Mouse (Mus musculus) midbrain, embryonic 11.5 days (tissue): ENCODE measurements around the gene Hist1h3i. TPM values are rescaled to one million over a fixed set of nuclear protein-coding genes. Genes with fewer than 3 reads are reported as not detected.
"Not testable (repeated sequence)": the region's sequence is repeated elsewhere in the genome, so short reads cannot be mapped to it uniquely, and the experiment has no call there.

ENCODE experiments used
- ATAC-seq: fragments of 200-750 bp; cut with Nextera tagmentation; 2 replicates; pipeline ENCODE4 v1.8.0; 2017; ENCODE audit warnings: moderate TSS enrichment, moderate library complexity; ENCODE audit not compliant: low FRiP score
- DNase-seq: peaks from one replicate; pipeline ENCODE4 v3.0.0; 2015; ENCODE audit warnings: low spot score; ENCODE audit errors: missing footprints
- H3K27ac ChIP-seq: fragments of 300-500 bp; sonication (generic); 2 replicates; pipeline ENCODE4 v1.5.1; 2014; ENCODE audit warnings: low read depth, low read length
- H3K27me3 ChIP-seq: fragments of 300-500 bp; sonication (generic); 2 replicates; pipeline ENCODE4 v1.6.1; 2014; ENCODE audit warnings: mild to moderate bottlenecking, low read length, moderate library complexity, mixed read lengths; ENCODE audit not compliant: control insufficient read depth, insufficient read depth
- H3K36me3 ChIP-seq: fragments of 300-500 bp; sonication (generic); 2 replicates; pipeline ENCODE4 v1.6.1; 2014; ENCODE audit warnings: mild to moderate bottlenecking, low read length, moderate library complexity, mixed read lengths; ENCODE audit not compliant: control insufficient read depth, insufficient read depth
- H3K4me1 ChIP-seq: fragments of 300-500 bp; sonication (generic); 2 replicates; pipeline ENCODE4 v1.6.1; 2014; ENCODE audit warnings: low read length; ENCODE audit not compliant: control insufficient read depth, insufficient read depth
- H3K4me2 ChIP-seq: fragments of 300-500 bp; sonication (generic); 2 replicates; pipeline ENCODE4 v1.6.1; 2014; ENCODE audit warnings: mild to moderate bottlenecking, moderate library complexity
- H3K4me3 ChIP-seq: fragments of 300-500 bp; sonication (generic); 2 replicates; pipeline ENCODE4 v1.5.1; 2014; ENCODE audit warnings: low read depth, low read length
- H3K9ac ChIP-seq: fragments of 300-500 bp; sonication (generic); 2 replicates; pipeline ENCODE4 v1.6.1; 2014; ENCODE audit warnings: low read length
- H3K9me3 ChIP-seq: fragments of 300-500 bp; sonication (generic); 2 replicates; pipeline ENCODE4 v1.6.1; 2016; ENCODE audit warnings: low read length; ENCODE audit not compliant: control insufficient read depth
- WGBS: fragments of 180-500 bp; shearing (Covaris S2); extraction: QIAGEN DNeasy Blood & Tissue Kit; methylation state at CpG from one replicate; pipeline ENCODE4 v1.1.7; 2014; 5-methylcytosine and 5-hydroxymethylcytosine counted together
- polyA plus RNA-seq: library from polyadenylated mRNA; unstranded; fragments of >200 nt; fragmentation: Nextera tagmentation; extraction: Ambion mirVana; gene quantifications from 2 replicates; pipeline ENCODE4 v1.2.1, GENCODE M21; 2014

Gene Hist1h3i
- polyA plus RNA-seq, 1 experiment from 2014 or later = 304 TPM

DNA sequence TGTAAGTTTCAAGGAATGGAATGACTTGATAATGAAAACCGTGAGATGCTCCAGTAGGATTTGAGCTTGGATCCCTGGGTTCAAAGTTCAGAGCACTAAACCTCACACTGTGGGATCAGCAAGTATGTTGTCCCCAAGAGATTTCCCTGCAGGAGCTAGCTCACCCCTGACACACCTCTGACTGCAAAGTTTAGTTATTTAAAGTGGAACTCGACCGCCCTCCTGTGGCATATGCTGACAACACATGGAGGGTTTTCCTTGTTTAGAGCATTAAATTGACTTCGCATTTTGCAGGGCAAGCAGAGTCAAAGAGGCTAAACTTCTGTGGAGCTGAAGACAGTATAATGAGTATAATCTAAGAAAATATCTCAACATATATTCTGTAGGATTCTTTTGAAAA, 19.9 kb upstream of the Hist1h3i start:
- not testable (repeated sequence) for H3K4me2 ChIP-seq, H3K4me3 ChIP-seq, H3K9me3 ChIP-seq, H3K36me3 ChIP-seq, DNase-seq, H3K27ac ChIP-seq, H3K9ac ChIP-seq, H3K4me1 ChIP-seq, H3K27me3 ChIP-seq
- ATAC-seq = peak; percentile 75; the same call in 1 of the 2 replicates
- no CpG with 5 or more reads among the region's 4 CpGs for WGBS

DNA sequence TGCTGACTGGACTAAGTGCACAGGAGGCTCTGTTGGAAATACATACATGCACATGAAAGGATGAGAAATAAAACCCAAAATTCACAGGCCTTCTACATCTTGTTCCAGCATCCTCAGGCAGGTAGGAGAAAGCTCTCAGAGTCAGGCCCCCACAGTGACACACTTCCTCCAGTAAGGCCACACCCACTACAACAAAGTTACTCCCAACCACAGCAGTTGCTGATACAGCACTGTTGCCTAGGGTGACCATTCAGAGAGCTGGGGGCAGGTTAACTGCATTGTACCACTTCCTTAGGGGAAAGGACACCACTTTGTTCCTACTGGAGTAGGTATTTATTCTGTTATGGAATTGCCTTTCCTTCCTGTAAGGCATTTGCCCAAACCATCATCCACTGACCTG, 14.0 kb upstream of the Hist1h3i start:
- not testable (repeated sequence) for H3K27ac ChIP-seq, H3K27me3 ChIP-seq, H3K4me3 ChIP-seq, H3K9me3 ChIP-seq, DNase-seq, H3K4me2 ChIP-seq, H3K36me3 ChIP-seq, H3K4me1 ChIP-seq, H3K9ac ChIP-seq, ATAC-seq

DNA sequence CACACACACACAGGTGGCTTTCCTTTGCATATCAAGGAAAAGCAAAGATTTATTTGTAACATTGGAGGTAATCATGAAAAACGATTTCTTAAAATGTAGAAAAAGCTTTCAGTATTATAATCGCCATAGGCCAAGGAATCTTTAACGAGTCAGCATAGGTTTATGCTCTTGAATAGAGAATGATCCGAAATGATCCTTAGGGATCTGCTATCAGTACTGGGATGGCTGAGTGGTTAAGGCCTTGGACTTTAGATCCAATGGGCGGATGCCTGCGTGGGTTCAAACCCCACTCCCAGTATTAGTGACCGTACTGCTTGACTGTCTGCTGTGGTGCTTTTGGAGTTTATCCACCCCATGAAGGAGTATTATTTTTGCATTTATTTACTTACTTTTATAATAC, 12.4 kb upstream of the Hist1h3i start:
- H3K4me1 ChIP-seq = peaks cover 5% of the 10 kb centered on the region; the same call in 1 of the 2 replicates
- 92% methylated on average over 7 of the region's 7 CpGs for WGBS
- no peak for DNase-seq

DNA sequence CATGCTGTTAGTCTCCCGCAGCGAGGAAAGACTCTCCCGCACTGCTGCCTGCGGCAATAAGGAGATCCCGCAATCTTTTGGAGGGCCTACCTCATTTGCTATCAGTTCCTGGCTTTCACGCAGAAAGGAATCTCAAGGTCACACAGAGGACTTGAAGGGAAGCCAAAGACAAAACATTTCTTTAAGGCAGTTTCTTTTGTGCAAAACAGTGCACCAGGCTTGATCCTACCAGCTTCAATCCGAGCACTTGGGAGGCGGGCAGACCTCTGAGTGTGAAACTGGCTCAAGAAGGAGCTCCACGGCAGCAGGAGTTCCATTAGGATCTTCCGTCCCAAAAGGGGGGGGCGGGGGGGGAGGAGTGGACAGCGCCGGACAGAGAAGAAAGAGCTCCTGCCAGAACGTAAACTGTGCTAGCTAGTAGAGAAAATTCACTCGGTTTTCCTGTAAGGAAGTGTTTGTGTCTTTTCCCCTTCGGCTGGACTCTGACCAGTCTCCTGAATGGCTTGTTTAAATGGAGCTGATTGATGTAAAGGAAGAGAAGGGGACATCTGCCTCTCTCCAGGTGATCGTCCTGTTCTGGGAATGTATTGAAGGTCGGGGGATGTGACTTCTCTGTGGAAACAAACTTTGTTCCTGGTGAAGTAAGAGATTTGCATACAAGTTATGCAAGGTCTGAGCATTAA, 7.6 kb upstream of the Hist1h3i start:
- Histone ChIP-seq H3K4me3 (peak overlapping the region; percentile 4; the same call in 1 of the 2 replicates), H3K27ac (no peak overlapping the region)
- 7% methylated on average over 18 of the region's 18 CpGs for WGBS

More for the DNA sequence above, 12.4 kb upstream of the Hist1h3i start:
- no peak overlapping the region for H3K27ac ChIP-seq
- no peaks in the 10 kb centered on the region for H3K9me3 ChIP-seq
- H3K4me2 ChIP-seq = no peak overlapping the region
- no peaks in the 10 kb centered on the region for H3K27me3 ChIP-seq
- no peak for ATAC-seq
- no peak overlapping the region for H3K4me3 ChIP-seq
- H3K9ac ChIP-seq = no peak overlapping the region
- H3K36me3 ChIP-seq = no peaks in the 10 kb centered on the region

DNA sequence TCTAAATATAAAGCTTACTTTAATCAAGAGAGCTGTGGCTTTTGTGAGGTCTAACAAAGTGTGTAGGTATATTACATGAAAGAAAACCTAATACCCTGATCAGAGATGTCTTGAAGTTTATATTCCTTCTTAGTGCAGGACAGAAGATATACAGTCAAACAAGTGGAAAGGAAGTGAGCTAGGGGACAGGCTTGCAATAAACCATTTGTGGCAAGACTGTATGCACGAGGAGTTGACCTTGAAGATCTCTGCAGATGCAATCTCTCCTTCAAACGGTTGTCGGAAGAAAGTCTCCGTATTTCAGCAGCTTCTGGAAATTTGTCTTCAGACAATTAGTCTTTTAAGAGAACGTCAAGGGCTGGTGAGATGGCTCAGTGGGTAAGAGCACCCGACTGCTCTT, 6.8 kb upstream of the Hist1h3i start:
- H3K27ac ChIP-seq = no peak overlapping the region
- no peaks in the 10 kb centered on the region for H3K36me3 ChIP-seq
- peaks cover 20% of the 10 kb centered on the region for H3K4me1 ChIP-seq
- peak; percentile 88 for DNase-seq
- no peak overlapping the region for H3K4me2 ChIP-seq
- 61% methylated on average over 6 of the region's 6 CpGs for WGBS
- no peaks in the 10 kb centered on the region for H3K27me3 ChIP-seq
- no peaks in the 10 kb centered on the region for H3K9me3 ChIP-seq
- no peak overlapping the region for H3K4me3 ChIP-seq
- ATAC-seq = no peak
- H3K9ac ChIP-seq = no peak overlapping the region

More for the DNA sequence above, 7.6 kb upstream of the Hist1h3i start:
- Histone ChIP-seq H3K36me3 (no peaks in the 10 kb centered on the region), H3K9ac (peak overlapping the region; percentile 44), H3K4me1 (peaks cover 18% of the 10 kb centered on the region), H3K9me3 (no peaks in the 10 kb centered on the region), H3K27me3 (no peaks in the 10 kb centered on the region), H3K4me2 (peak overlapping the region; percentile 34; the same call in 1 of the 2 replicates)
- ATAC-seq (no peak), DNase-seq (peak; percentile 92)

DNA sequence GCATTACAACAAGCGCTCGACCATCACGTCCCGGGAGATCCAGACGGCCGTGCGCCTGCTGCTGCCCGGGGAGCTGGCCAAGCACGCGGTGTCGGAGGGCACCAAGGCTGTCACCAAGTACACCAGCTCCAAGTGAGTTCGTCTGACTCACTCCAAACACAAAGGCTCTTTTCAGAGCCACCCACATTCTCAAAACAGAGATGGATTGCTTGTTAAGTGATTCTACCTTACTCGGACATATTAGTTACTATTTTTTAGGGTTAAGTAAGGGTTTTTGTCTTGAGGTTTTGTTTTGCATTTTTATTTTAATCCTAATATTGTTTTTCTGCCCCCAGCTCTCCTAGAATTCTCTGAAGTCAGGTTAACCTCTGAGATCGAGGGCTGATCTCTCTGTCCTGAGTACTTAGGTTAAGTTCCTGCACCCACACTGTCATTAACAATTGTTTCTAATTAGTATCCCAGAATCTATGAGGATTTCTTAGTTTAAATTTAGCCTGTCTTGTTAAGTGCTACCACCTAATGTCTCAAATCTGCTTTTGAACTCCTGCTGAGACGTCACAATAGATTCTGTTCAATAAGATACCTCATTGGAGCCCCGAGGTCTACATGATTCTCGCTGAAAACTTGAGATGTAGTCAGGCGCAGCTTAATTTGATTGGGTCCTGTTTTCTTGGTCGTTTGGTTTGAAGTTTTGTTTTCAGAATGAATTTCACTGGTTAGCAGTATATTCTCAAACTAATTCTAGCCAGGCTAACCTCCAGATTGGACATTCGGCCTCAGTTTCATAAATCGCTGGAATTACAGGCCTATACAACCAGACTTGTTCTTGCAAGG, 4.8 kb upstream of the Hist1h3i start:
- Histone ChIP-seq H3K27me3 (no peaks in the 10 kb centered on the region), H3K9me3 (no peaks in the 10 kb centered on the region), H3K27ac (peak overlapping the region; percentile 87), H3K4me2 (peak overlapping the region; percentile 35), H3K4me1 (peaks cover 29% of the 10 kb centered on the region), H3K4me3 (peak overlapping the region; percentile 18; the same call in 1 of the 2 replicates), H3K36me3 (no peaks in the 10 kb centered on the region), H3K9ac (peak overlapping the region; percentile 54)
- 11% methylated on average over 14 of the region's 21 CpGs for WGBS
- DNase-seq (peak; percentile 93), ATAC-seq (peak; percentile 25)

DNA sequence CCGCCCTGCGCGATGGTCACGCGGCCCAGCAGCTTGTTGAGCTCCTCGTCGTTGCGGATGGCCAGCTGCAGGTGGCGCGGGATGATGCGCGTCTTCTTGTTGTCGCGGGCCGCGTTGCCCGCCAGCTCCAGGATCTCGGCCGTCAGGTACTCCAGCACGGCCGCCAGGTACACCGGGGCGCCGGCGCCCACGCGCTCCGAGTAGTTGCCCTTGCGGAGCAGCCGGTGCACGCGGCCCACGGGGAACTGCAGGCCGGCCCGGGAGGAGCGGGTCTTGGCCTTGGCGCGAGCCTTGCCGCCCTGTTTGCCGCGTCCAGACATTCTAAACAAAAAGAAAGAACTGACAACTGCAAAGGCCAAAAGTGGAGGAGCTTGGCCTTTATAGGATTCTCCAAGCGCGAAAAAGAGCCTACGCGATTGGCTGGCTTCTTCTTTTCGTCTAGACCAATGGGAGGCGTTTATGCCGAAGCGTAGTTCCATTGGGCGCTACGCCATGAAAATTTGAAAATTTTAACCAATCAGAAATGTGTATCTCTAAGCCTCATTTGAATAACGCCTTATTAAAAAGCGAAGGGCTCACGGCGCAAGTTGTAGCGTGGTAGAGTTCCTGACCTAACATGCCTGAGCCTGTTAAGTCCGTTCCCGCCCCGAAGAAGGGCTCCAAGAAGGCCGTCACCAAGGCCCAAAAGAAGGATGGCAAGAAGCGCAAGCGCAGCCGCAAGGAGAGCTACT, 3.9 kb upstream of the Hist1h3i start, which contains the start of the genes Hist1h2an and Hist1h2bp:
Gene Hist1h2an (minus strand): TSS at position 320 of the 731 bp plus-strand sequence.
Gene Hist1h2bp (plus strand): TSS at position 563 of the 731 bp plus-strand sequence.
- DNase-seq (peak; percentile 99), ATAC-seq (peak; percentile 95)
- WGBS = under 1% methylated on average over 33 of the region's 63 CpGs
- Histone ChIP-seq H3K4me3 (peak within 1 kb of the TSS; percentile 34), H3K4me1 (peaks cover 34% of the 10 kb centered on the region), H3K4me2 (peak within 1 kb of the TSS; percentile 48), H3K27ac (peak within 1 kb of the TSS; percentile 87), H3K9ac (peak within 1 kb of the TSS; percentile 64)
- H3K27me3 ChIP-seq, H3K36me3 ChIP-seq, H3K9me3 ChIP-seq: not testable (repeated sequence)

DNA sequence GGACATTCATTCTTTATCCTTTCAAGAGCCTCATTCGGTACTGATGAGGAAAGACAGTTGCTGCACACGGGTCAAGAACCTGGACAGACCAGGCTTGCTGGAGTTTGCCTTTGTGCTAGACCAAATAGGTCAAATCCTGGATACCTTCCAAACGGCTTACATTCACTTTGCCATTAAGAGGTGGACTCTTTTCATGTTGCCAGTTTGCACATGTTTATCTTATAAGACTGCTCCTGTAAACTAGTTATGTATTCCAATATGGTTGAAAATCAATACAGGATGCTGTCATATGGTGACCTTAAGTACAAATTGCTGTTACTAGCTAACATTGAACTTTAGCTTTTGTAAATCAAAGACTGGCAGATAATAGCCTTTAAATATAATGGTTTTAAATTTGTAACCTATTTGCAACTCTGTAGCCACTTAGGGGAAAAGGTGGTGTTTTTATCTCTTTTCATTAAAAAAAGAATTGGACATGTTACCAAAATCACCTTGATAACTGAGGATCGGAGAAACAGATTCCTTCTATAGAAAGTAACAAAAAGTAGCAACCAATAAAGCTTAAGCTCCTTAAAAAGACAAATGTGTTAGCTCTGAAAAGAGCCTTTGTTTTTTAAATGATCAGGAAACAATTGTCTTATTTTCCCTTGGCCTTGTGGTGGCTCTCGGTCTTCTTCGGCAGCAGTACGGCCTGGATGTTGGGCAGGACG, 3.2 kb upstream of the Hist1h3i start:
- Histone ChIP-seq H3K36me3 (no peaks in the 10 kb centered on the region), H3K4me3 (peak overlapping the region; percentile 34), H3K9me3 (no peaks in the 10 kb centered on the region), H3K4me2 (peak overlapping the region; percentile 48), H3K9ac (peak overlapping the region; percentile 64), H3K27ac (peak overlapping the region; percentile 80), H3K4me1 (peaks cover 34% of the 10 kb centered on the region), H3K27me3 (no peaks in the 10 kb centered on the region)
- WGBS = 6% methylated on average over 8 of the region's 8 CpGs
- ATAC-seq (no peak), DNase-seq (peak; percentile 93)
